Mouse (Mus musculus): ENCODE data around the gene Med12l. TPM values are rescaled to one million over a fixed set of nuclear protein-coding genes. Genes with fewer than 3 reads are reported as not detected.

The Med12l gene
- total and polyA plus RNA-seq, 3 experiments: 0.16 TPM; not detected in 2

DNA sequence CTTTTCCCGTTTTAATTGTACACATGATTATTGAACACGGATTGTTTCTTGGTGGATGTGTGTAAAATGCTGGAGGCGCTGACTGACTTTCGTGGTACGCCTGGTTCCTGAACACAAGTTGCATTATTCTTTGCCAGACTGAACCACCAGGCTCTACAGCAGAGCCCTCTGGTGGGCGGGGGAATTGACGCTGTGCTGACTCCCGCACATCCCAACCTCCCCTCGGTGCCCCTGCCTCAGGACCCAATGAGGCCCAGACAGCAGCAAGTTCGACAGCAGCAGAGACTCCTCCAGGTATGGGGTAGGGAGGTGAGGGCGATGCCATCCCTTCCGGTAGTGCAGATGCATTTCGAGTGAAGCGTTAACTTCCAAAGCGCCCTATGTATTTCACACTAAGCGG lies 292.0 kb downstream of the Med12l start:
- ATAC-seq (ENCODE audit: extremely low read depth, insufficient number of reproducible peaks, low FRiP score, poor library complexity, severe bottlenecking) (no peak), DNase-seq (ENCODE audit: low spot score) (no peak)
- Histone ChIP-seq H3K9me3 (replicated peaks) (no peaks in the 10 kb centered on the region), H3K4me3 (ENCODE audit: low read depth, low read length) (no peak overlapping the region), H3K27me3 (ENCODE audit: insufficient read depth, low read length) (no peaks in the 10 kb centered on the region), H3K36me3 (replicated peaks) (no peaks in the 10 kb centered on the region), H3K4me1 (ENCODE audit: insufficient read depth, low read depth, low read length) (no peaks in the 10 kb centered on the region)
- TF ChIP-seq CTCF (IDR thresholded peaks at IDR 0.05; ENCODE audit: low read depth, low read length): no peak
- no peak for TF ChIP-seq POLR2AphosphoS5 (IDR thresholded peaks at IDR 0.05; ENCODE audit: insufficient replicate concordance, low read depth, low read length)
- no peak for TF ChIP-seq GATA2 (IDR thresholded peaks at IDR 0.05; ENCODE audit: borderline replicate concordance, low read depth, low read length)

DNA sequence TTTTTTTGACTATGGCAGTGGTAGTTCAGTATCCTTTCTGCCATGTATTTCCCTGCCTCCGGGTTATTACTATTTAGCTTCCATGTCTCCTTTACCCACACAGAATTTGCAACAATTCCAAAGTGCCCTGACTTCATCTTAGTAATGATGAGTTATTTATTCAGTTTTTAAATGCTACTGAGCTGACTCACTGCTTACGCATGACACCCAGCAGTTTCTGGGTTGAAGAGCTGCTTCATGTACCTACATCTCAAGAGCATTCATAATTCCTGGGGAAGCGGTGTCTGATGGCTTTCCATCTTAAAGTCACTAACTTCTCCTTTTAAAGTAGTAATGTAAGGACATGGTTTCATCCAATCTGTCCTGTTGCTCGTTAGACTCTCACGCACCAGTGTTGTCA lies 299.3 kb downstream of the Med12l start:
- H3K36me3 ChIP-seq (replicated peaks): no peaks in the 10 kb centered on the region
- no peak for TF ChIP-seq CTCF (IDR thresholded peaks at IDR 0.05; ENCODE audit: low read depth, low read length)
- TF ChIP-seq GATA1 (IDR thresholded peaks at IDR 0.05; ENCODE audit: borderline replicate concordance, low read length): no peak
- TF ChIP-seq TAL1 (conservative IDR thresholded peaks at IDR 0.05; ENCODE audit: low read depth, low read length): no peak
- TF ChIP-seq POLR2AphosphoS5 (IDR thresholded peaks at IDR 0.05; ENCODE audit: insufficient replicate concordance, low read depth, low read length): no peak
- no peak for TF ChIP-seq GATA2 (IDR thresholded peaks at IDR 0.05; ENCODE audit: borderline replicate concordance, low read depth, low read length)
- H3K4me3 ChIP-seq (ENCODE audit: low read depth, low read length): no peak overlapping the region
- H3K4me1 ChIP-seq (ENCODE audit: insufficient read depth, low read depth, low read length): no peaks in the 10 kb centered on the region
- H3K27me3 ChIP-seq (ENCODE audit: insufficient read depth, low read length): no peaks in the 10 kb centered on the region
- DNase-seq (ENCODE audit: low spot score): no peak
- H3K9me3 ChIP-seq (replicated peaks): no peaks in the 10 kb centered on the region
- ATAC-seq (ENCODE audit: extremely low read depth, insufficient number of reproducible peaks, low FRiP score, poor library complexity, severe bottlenecking): no peak

DNA sequence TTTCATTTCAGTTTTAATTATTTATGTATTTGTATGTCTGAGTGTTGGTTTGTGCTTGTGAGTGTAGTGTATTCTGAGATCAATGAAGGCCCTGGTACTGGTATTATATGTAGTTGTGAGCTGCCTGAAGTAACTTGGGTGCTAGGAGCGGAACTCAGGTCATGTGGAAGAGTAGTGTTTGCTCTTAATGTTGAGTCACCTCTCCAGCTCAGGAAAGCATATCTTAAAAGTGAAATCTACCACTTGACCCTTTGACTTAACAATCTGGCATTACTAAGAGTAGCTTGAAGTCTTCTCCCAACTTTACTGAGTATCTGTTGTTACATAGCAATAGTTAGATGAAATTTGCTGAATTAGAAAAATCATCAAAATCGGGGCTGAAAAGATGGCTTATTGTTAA lies 299.9 kb downstream of the Med12l start:
- no peaks in the 10 kb centered on the region for H3K27me3 ChIP-seq (ENCODE audit: insufficient read depth, low read length)
- no peaks in the 10 kb centered on the region for H3K36me3 ChIP-seq (replicated peaks)
- no peak for TF ChIP-seq CTCF (IDR thresholded peaks at IDR 0.05; ENCODE audit: low read depth, low read length)
- no peak for TF ChIP-seq TAL1 (conservative IDR thresholded peaks at IDR 0.05; ENCODE audit: low read depth, low read length)
- no peak for TF ChIP-seq GATA1 (IDR thresholded peaks at IDR 0.05; ENCODE audit: borderline replicate concordance, low read length)
- no peak for TF ChIP-seq GATA2 (IDR thresholded peaks at IDR 0.05; ENCODE audit: borderline replicate concordance, low read depth, low read length)
- no peak for TF ChIP-seq POLR2AphosphoS5 (IDR thresholded peaks at IDR 0.05; ENCODE audit: insufficient replicate concordance, low read depth, low read length)
- H3K4me3 ChIP-seq (ENCODE audit: low read depth, low read length): no peak overlapping the region
- ATAC-seq (ENCODE audit: extremely low read depth, insufficient number of reproducible peaks, low FRiP score, poor library complexity, severe bottlenecking): no peak
- DNase-seq (ENCODE audit: low spot score): no peak
- no peaks in the 10 kb centered on the region for H3K4me1 ChIP-seq (ENCODE audit: insufficient read depth, low read depth, low read length)
- H3K9me3 ChIP-seq (replicated peaks): no peaks in the 10 kb centered on the region

DNA sequence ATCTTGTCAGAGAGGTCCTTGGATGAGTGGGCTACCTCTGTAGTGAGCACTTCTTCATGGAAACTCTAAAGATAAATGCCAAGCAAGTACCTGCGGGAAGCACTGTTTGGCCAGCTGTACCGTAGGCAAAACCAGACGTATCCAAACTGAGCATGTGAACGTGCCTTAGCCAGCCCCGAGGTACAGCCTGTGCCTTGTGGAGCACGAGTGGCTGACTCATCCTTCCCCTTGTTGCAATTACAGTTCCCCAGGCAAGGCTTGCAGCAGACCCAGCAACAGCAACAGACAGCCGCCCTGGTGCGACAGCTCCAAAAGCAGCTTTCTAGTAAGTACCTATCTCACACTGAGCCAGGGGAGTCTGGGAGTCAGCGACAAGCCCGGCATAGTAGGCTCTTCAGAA lies 307.0 kb downstream of the Med12l start:
- no peak for ATAC-seq (ENCODE audit: extremely low read depth, insufficient number of reproducible peaks, low FRiP score, poor library complexity, severe bottlenecking)
- TF ChIP-seq TAL1 (conservative IDR thresholded peaks at IDR 0.05; ENCODE audit: low read depth, low read length) (no peak), POLR2AphosphoS5 (IDR thresholded peaks at IDR 0.05; ENCODE audit: insufficient replicate concordance, low read depth, low read length) (no peak), GATA1 (IDR thresholded peaks at IDR 0.05; ENCODE audit: borderline replicate concordance, low read length) (no peak), GATA2 (IDR thresholded peaks at IDR 0.05; ENCODE audit: borderline replicate concordance, low read depth, low read length) (no peak), CTCF (IDR thresholded peaks at IDR 0.05; ENCODE audit: low read depth, low read length) (no peak)
- no peak for DNase-seq (ENCODE audit: low spot score)
- H3K4me3 ChIP-seq (ENCODE audit: low read depth, low read length): no peak overlapping the region
- no peaks in the 10 kb centered on the region for H3K27me3 ChIP-seq (ENCODE audit: insufficient read depth, low read length)
- no peaks in the 10 kb centered on the region for H3K4me1 ChIP-seq (ENCODE audit: insufficient read depth, low read depth, low read length)
- 0 out of 2 replicates have a peak, but pooled peaks cover under 1% of the 10 kb centered on the region for H3K9me3 ChIP-seq (replicated peaks)
- no peaks in the 10 kb centered on the region for H3K36me3 ChIP-seq (replicated peaks)

DNA sequence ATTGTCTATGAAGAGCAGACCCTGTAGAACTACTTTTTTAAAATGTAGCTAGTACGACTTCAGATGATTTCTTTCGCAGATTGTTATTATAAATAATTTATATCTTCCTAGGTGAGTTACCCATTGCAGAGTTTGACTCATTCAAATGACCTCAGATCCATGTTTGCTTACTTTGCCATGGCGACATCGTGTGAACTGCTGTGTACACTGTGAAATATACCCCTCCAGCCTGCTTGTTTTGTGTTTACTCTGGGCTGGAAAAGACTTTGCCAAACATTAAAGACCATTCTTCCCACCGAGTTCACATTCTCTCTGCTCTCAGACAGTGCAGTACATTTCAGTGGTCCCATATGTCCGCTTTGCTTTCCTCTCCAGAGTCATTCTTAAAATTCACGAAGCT lies 310.5 kb downstream of the Med12l start:
- Histone ChIP-seq H3K36me3 (replicated peaks) (no peaks in the 10 kb centered on the region), H3K9me3 (replicated peaks) (0 out of 2 replicates have a peak, but pooled peaks cover 2% of the 10 kb centered on the region), H3K4me3 (ENCODE audit: low read depth, low read length) (no peak overlapping the region), H3K4me1 (ENCODE audit: insufficient read depth, low read depth, low read length) (no peaks in the 10 kb centered on the region), H3K27me3 (ENCODE audit: insufficient read depth, low read length) (no peaks in the 10 kb centered on the region)
- ATAC-seq (ENCODE audit: extremely low read depth, insufficient number of reproducible peaks, low FRiP score, poor library complexity, severe bottlenecking): no peak
- TF ChIP-seq GATA2 (IDR thresholded peaks at IDR 0.05; ENCODE audit: borderline replicate concordance, low read depth, low read length): no peak
- no peak for TF ChIP-seq TAL1 (conservative IDR thresholded peaks at IDR 0.05; ENCODE audit: low read depth, low read length)
- no peak for TF ChIP-seq POLR2AphosphoS5 (IDR thresholded peaks at IDR 0.05; ENCODE audit: insufficient replicate concordance, low read depth, low read length)
- no peak for TF ChIP-seq CTCF (IDR thresholded peaks at IDR 0.05; ENCODE audit: low read depth, low read length)
- no peak for TF ChIP-seq GATA1 (IDR thresholded peaks at IDR 0.05; ENCODE audit: borderline replicate concordance, low read length)
- no peak for DNase-seq (ENCODE audit: low spot score)

DNA sequence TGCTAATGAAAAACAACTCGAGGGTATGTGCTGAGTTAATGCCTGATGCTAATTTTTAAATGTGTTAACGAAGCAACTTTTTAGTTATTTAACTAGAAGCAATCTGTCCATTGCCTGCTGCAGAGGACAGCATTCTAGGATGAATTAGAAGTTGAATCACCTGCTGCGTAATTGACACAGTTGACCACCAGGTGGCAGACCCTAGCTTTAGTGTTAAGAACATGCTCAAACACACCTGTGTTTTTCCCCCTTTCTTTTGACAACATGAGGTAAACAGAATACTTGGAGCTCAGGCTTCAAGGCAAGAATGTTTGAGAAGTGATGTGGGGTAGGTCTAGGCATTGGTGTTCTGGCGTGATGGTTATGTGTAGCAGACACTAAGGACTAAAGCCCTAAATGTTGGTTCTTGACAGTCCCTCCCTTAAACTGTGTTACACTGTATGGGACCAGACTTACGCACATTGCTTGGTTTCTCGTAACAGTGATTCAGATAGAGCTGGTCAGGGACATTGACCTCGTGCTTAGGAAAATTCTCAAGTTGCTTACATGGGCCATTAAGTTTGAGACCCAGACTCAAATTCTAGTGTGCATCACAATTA lies 315.8 kb downstream of the Med12l start:
- no peaks in the 10 kb centered on the region for H3K27me3 ChIP-seq (ENCODE audit: insufficient read depth, low read length)
- ATAC-seq (ENCODE audit: extremely low read depth, insufficient number of reproducible peaks, low FRiP score, poor library complexity, severe bottlenecking): no peak
- no peak for DNase-seq (ENCODE audit: low spot score)
- 0 out of 2 replicates have a peak, but pooled peaks cover 2% of the 10 kb centered on the region for H3K9me3 ChIP-seq (replicated peaks)
- no peak overlapping the region for H3K4me3 ChIP-seq (ENCODE audit: low read depth, low read length)
- TF ChIP-seq CTCF (IDR thresholded peaks at IDR 0.05; ENCODE audit: low read depth, low read length): peak; percentile 26; the same call in 1 of the 2 replicates
- no peak for TF ChIP-seq TAL1 (conservative IDR thresholded peaks at IDR 0.05; ENCODE audit: low read depth, low read length)
- no peak for TF ChIP-seq POLR2AphosphoS5 (IDR thresholded peaks at IDR 0.05; ENCODE audit: insufficient replicate concordance, low read depth, low read length)
- TF ChIP-seq GATA2 (IDR thresholded peaks at IDR 0.05; ENCODE audit: borderline replicate concordance, low read depth, low read length): no peak
- no peaks in the 10 kb centered on the region for H3K36me3 ChIP-seq (replicated peaks)
- H3K4me1 ChIP-seq (ENCODE audit: insufficient read depth, low read depth, low read length): no peaks in the 10 kb centered on the region
